Mouse (Mus musculus) midbrain, embryonic 11.5 days (tissue): Measurements from ENCODE around the gene Slc22a4. TPM values are rescaled to one million over a fixed set of nuclear protein-coding genes. Genes with fewer than 3 reads are reported as not detected.
"Not testable (repeated sequence)": the region's sequence is repeated elsewhere in the genome, so short reads cannot be mapped to it uniquely, and the experiment has no call there.

ENCODE experiments used
- ATAC-seq: fragments of 200-750 bp; cut with Nextera tagmentation; 2 replicates; pipeline ENCODE4 v1.8.0; 2017; ENCODE audit warnings: moderate TSS enrichment, moderate library complexity; ENCODE audit not compliant: low FRiP score
- DNase-seq: peaks from one replicate; pipeline ENCODE4 v3.0.0; 2015; ENCODE audit warnings: low spot score; ENCODE audit errors: missing footprints
- H3K27ac ChIP-seq: fragments of 300-500 bp; sonication (generic); 2 replicates; pipeline ENCODE4 v1.5.1; 2014; ENCODE audit warnings: low read depth, low read length
- H3K27me3 ChIP-seq: fragments of 300-500 bp; sonication (generic); 2 replicates; pipeline ENCODE4 v1.6.1; 2014; ENCODE audit warnings: mild to moderate bottlenecking, low read length, moderate library complexity, mixed read lengths; ENCODE audit not compliant: control insufficient read depth, insufficient read depth
- H3K36me3 ChIP-seq: fragments of 300-500 bp; sonication (generic); 2 replicates; pipeline ENCODE4 v1.6.1; 2014; ENCODE audit warnings: mild to moderate bottlenecking, low read length, moderate library complexity, mixed read lengths; ENCODE audit not compliant: control insufficient read depth, insufficient read depth
- H3K4me1 ChIP-seq: fragments of 300-500 bp; sonication (generic); 2 replicates; pipeline ENCODE4 v1.6.1; 2014; ENCODE audit warnings: low read length; ENCODE audit not compliant: control insufficient read depth, insufficient read depth
- H3K4me2 ChIP-seq: fragments of 300-500 bp; sonication (generic); 2 replicates; pipeline ENCODE4 v1.6.1; 2014; ENCODE audit warnings: mild to moderate bottlenecking, moderate library complexity
- H3K4me3 ChIP-seq: fragments of 300-500 bp; sonication (generic); 2 replicates; pipeline ENCODE4 v1.5.1; 2014; ENCODE audit warnings: low read depth, low read length
- H3K9ac ChIP-seq: fragments of 300-500 bp; sonication (generic); 2 replicates; pipeline ENCODE4 v1.6.1; 2014; ENCODE audit warnings: low read length
- H3K9me3 ChIP-seq: fragments of 300-500 bp; sonication (generic); 2 replicates; pipeline ENCODE4 v1.6.1; 2016; ENCODE audit warnings: low read length; ENCODE audit not compliant: control insufficient read depth
- WGBS: fragments of 180-500 bp; shearing (Covaris S2); extraction: QIAGEN DNeasy Blood & Tissue Kit; methylation state at CpG from one replicate; pipeline ENCODE4 v1.1.7; 2014; 5-methylcytosine and 5-hydroxymethylcytosine counted together
- polyA plus RNA-seq: library from polyadenylated mRNA; unstranded; fragments of >200 nt; fragmentation: Nextera tagmentation; extraction: Ambion mirVana; gene quantifications from 2 replicates; pipeline ENCODE4 v1.2.1, GENCODE M21; 2014

Slc22a4 gene
- polyA plus RNA-seq, 1 experiment from 2014 or later: 1.4 TPM

DNA sequence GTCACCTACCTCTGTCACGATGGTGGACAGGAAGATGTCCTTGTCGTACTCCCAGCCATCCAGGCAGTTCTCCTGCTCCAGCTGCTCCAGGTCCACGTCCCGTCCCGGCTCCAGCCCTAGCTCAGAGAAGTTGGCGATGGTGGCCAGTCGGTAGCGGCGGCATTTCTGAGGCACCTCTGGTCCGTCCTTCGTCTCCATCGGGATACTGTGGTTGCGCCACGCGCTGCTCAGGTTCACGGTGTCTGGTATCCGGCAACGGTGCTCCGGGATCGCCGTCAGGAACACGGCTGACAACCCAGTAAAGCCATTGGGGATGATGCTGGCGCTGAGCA is 48.5 kb downstream of the Slc22a4 start:
- peak overlapping the region; percentile 92 for H3K4me2 ChIP-seq
- peak overlapping the region; percentile 56 for H3K4me3 ChIP-seq
- H3K36me3 ChIP-seq, H3K9me3 ChIP-seq, H3K27me3 ChIP-seq, H3K27ac ChIP-seq, H3K4me1 ChIP-seq: not testable (repeated sequence)
- ATAC-seq: peak; percentile 40; the same call in 1 of the 2 replicates
- WGBS: under 1% methylated on average over 23 of the region's 23 CpGs
- H3K9ac ChIP-seq: peak overlapping the region; percentile 61
- DNase-seq: peak; percentile 94

GRCm38 (mm10) chr11:53977672-53978071 is 50.2 kb downstream of the Slc22a4 start:
- Histone ChIP-seq H3K27ac (no peak overlapping the region), H3K36me3 (no peaks in the 10 kb centered on the region), H3K4me2 (no peak overlapping the region), H3K27me3 (peaks cover 6% of the 10 kb centered on the region; the same call in 1 of the 2 replicates), H3K4me3 (no peak overlapping the region), H3K4me1 (peaks cover 2% of the 10 kb centered on the region), H3K9ac (no peak overlapping the region), H3K9me3 (no peaks in the 10 kb centered on the region)
- 80% methylated on average over 3 of the region's 3 CpGs for WGBS
- ATAC-seq (no peak), DNase-seq (no peak)

DNA sequence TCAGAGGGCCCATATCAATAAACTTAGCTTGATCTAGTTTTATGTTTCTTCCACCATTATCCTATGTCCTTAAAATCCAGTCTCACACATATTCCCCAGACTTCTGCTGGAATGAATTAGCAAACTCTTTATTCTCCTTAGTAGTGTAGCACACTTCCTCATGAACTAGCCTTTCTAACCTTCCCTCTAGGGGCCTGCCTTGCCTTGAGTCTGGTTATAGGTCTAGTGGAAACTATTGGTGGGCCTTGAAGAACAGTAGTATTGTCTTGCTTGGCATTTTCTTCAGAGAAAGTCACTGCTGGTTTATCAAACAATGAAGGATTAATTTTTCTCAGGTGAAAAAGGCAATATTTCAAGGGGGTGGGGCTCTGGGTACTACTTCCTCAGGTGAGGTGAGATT is 52.3 kb downstream of the Slc22a4 start:
- ATAC-seq (no peak), DNase-seq (peak; percentile 51)
- no peak overlapping the region for H3K4me3 ChIP-seq
- no peak overlapping the region for H3K27ac ChIP-seq
- no peak overlapping the region for H3K4me2 ChIP-seq
- peaks cover 2% of the 10 kb centered on the region for H3K4me1 ChIP-seq
- H3K36me3 ChIP-seq: no peaks in the 10 kb centered on the region
- H3K27me3 ChIP-seq: peaks cover 6% of the 10 kb centered on the region; the same call in 1 of the 2 replicates
- H3K9ac ChIP-seq: no peak overlapping the region
- no peaks in the 10 kb centered on the region for H3K9me3 ChIP-seq

GRCm38 (mm10) chr11:53958984-53959383 is 68.9 kb downstream of the Slc22a4 start:
- no peaks in the 10 kb centered on the region for H3K9me3 ChIP-seq
- H3K4me2 ChIP-seq: no peak overlapping the region
- no peak overlapping the region for H3K27ac ChIP-seq
- no peaks in the 10 kb centered on the region for H3K27me3 ChIP-seq
- DNase-seq: no peak
- WGBS: 50% methylated on average over 3 of the region's 3 CpGs
- no peak for ATAC-seq
- H3K36me3 ChIP-seq: no peaks in the 10 kb centered on the region
- H3K4me1 ChIP-seq: no peaks in the 10 kb centered on the region
- H3K4me3 ChIP-seq: no peak overlapping the region
- H3K9ac ChIP-seq: no peak overlapping the region

- H3K27ac ChIP-seq, H3K4me3 ChIP-seq, DNase-seq, ATAC-seq, H3K36me3 ChIP-seq, H3K9me3 ChIP-seq, H3K27me3 ChIP-seq, H3K4me2 ChIP-seq, H3K9ac ChIP-seq, H3K4me1 ChIP-seq: not testable (repeated sequence)
- WGBS: 37% methylated on average over 4 of the region's 4 CpGs
Measured at GRCm38 (mm10) chr11:53958176-53958575, 69.7 kb downstream of the Slc22a4 start.

- ATAC-seq: no peak
- DNase-seq: no peak
- Histone ChIP-seq H3K27ac (no peak overlapping the region), H3K4me1 (no peaks in the 10 kb centered on the region), H3K27me3 (no peaks in the 10 kb centered on the region), H3K4me2 (no peak overlapping the region), H3K9ac (no peak overlapping the region), H3K36me3 (no peaks in the 10 kb centered on the region), H3K4me3 (no peak overlapping the region), H3K9me3 (no peaks in the 10 kb centered on the region)
- 80% methylated on average over 1 of the region's 1 CpGs for WGBS
Measured at GRCm38 (mm10) chr11:53956636-53957035, 71.3 kb downstream of the Slc22a4 start.

GRCm38 (mm10) chr11:53954653-53955052 is 73.2 kb downstream of the Slc22a4 start:
- no peaks in the 10 kb centered on the region for H3K4me1 ChIP-seq
- H3K9me3 ChIP-seq: no peaks in the 10 kb centered on the region
- no peak overlapping the region for H3K4me3 ChIP-seq
- no peak for DNase-seq
- WGBS: 94% methylated on average over 3 of the region's 3 CpGs
- no peaks in the 10 kb centered on the region for H3K27me3 ChIP-seq
- no peak overlapping the region for H3K27ac ChIP-seq
- H3K36me3 ChIP-seq: no peaks in the 10 kb centered on the region
- H3K9ac ChIP-seq: no peak overlapping the region
- no peak overlapping the region for H3K4me2 ChIP-seq
- no peak for ATAC-seq

GRCm38 (mm10) chr11:53950133-53950532 is 77.8 kb downstream of the Slc22a4 start:
- H3K9ac ChIP-seq, H3K36me3 ChIP-seq, DNase-seq, H3K4me3 ChIP-seq, H3K27ac ChIP-seq, H3K4me2 ChIP-seq, H3K9me3 ChIP-seq, H3K4me1 ChIP-seq, H3K27me3 ChIP-seq, ATAC-seq: not testable (repeated sequence)
- WGBS: no CpG with 5 or more reads among the region's 3 CpGs
